Mouse (Mus musculus) testis, adult 2 months (tissue): ENCODE data around the gene Lztfl1. TPM values are rescaled to one million over a fixed set of nuclear protein-coding genes. Genes with fewer than 3 reads are reported as not detected.
A peak's percentile ranks its signal among the peaks of the same experiment; 100 is the strongest.

Source experiments
- H3K27ac ChIP-seq: fragments of 200-500 bp; 2 replicates; pipeline ENCODE4 v1.5.1; 2012; ENCODE audit warnings: low read depth, low read length; ENCODE audit not compliant: control insufficient read depth, insufficient read depth
- H3K27me3 ChIP-seq: fragments of 200-500 bp; 2 replicates; pipeline ENCODE4 v1.6.1; 2012; ENCODE audit warnings: mild to moderate bottlenecking, low read length, moderate library complexity; ENCODE audit not compliant: control insufficient read depth, insufficient read depth
- H3K36me3 ChIP-seq: fragments of 200-500 bp; 2 replicates; pipeline ENCODE4 v1.6.1; 2012; ENCODE audit warnings: mild to moderate bottlenecking, low read length; ENCODE audit not compliant: control insufficient read depth, insufficient read depth
- H3K4me1 ChIP-seq: fragments of 200-500 bp; 2 replicates; pipeline ENCODE4 v1.6.1; 2012; ENCODE audit warnings: low read length; ENCODE audit not compliant: control insufficient read depth, insufficient read depth
- H3K4me3 ChIP-seq: fragments of 200-500 bp; 2 replicates; pipeline ENCODE4 v1.5.1; 2012; ENCODE audit warnings: low read depth, mild to moderate bottlenecking, low read length, moderate library complexity, mixed read lengths; ENCODE audit not compliant: control insufficient read depth
- CTCF ChIP-seq: fragments of 200-500 bp; IDR thresholded peaks from 2 replicates; pipeline ENCODE4 v1.5.1; 2012; ENCODE audit warnings: low read depth, mild to moderate bottlenecking, inconsistent platforms, low read length, moderate library complexity; ENCODE audit not compliant: control insufficient read depth, insufficient read depth, insufficient replicate concordance
- POLR2A ChIP-seq: fragments of 200-500 bp; IDR thresholded peaks from 2 replicates; pipeline ENCODE4 v1.6.1; 2012; ENCODE audit warnings: low read depth, mild to moderate bottlenecking, inconsistent platforms, low read length, moderate library complexity; ENCODE audit not compliant: control insufficient read depth
- polyA plus RNA-seq: library from polyadenylated mRNA; depleted of rRNA; stranded (reverse); fragments of >200 nt; gene quantifications from 2 replicates; pipeline ENCODE4 v1.2.3, GENCODE M21; 2012; rRNA removed

The Lztfl1 gene
- 28.6 and 35.9 TPM in 2 replicates for polyA plus RNA-seq

GRCm38 (mm10) chr9:123717186-123718008 is at the start of gene Lztfl1:
Gene Lztfl1, minus strand, starts transcription at chr9:123717697.
- H3K27me3 ChIP-seq, result no peaks in the 10 kb centered on the region
- peak within 1 kb of the TSS; percentile 97 for H3K4me3 ChIP-seq
- H3K27ac ChIP-seq, result peak within 1 kb of the TSS; percentile 95
- H3K4me1 ChIP-seq, result peaks cover 2% of the 10 kb centered on the region
- no peaks in the 10 kb centered on the region for H3K36me3 ChIP-seq
- no peak for TF ChIP-seq CTCF
- peak; percentile 87; the same call in 1 of the 2 replicates for TF ChIP-seq POLR2A

DNA sequence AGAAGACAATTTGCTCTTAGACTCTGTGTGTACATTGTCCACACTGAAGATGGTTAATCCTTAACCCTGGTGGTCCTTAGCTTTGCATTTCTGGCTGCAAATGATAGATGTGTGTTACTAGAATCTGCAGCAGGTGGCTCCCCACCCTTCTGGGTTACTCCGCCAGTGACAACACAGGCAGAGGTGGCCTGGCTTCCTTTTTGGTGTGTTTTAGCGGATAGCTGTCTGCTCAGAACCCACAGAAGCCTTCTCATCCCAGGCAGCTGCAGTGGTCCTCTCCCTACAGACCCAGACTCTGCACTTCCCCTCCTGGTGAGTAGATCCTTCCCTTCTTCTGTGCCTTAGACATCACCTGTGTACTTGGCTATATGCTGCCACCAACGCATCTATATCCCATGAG is 49.5 kb upstream of the Lztfl1 start:
- Histone ChIP-seq H3K27ac (no peak overlapping the region), H3K27me3 (no peaks in the 10 kb centered on the region), H3K4me1 (no peaks in the 10 kb centered on the region), H3K4me3 (no peak overlapping the region), H3K36me3 (no peaks in the 10 kb centered on the region)
- TF ChIP-seq CTCF (no peak), POLR2A (no peak)

DNA sequence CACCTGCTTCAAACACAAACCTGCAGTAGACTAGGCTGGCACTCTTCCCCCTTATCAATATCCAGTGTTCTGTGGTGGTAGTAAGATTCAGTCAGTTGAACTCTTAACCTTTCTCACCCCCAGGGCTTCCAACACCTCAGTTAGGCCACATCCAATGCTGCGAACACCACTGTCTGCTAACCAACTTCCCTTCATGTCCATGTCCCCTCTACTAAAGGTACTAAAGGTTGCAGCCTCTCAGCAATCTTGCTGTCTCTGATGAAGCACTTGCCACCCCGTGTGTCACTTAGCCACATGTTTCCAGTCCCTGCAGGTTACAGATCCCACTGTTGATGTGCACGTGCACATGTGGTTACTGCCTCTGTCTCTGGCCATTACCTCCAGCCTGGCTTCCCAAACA is 46.3 kb upstream of the Lztfl1 start:
- Histone ChIP-seq H3K27ac (no peak overlapping the region), H3K27me3 (no peaks in the 10 kb centered on the region), H3K4me3 (no peak overlapping the region), H3K36me3 (no peaks in the 10 kb centered on the region), H3K4me1 (no peaks in the 10 kb centered on the region)
- TF ChIP-seq CTCF (no peak), POLR2A (no peak)

DNA sequence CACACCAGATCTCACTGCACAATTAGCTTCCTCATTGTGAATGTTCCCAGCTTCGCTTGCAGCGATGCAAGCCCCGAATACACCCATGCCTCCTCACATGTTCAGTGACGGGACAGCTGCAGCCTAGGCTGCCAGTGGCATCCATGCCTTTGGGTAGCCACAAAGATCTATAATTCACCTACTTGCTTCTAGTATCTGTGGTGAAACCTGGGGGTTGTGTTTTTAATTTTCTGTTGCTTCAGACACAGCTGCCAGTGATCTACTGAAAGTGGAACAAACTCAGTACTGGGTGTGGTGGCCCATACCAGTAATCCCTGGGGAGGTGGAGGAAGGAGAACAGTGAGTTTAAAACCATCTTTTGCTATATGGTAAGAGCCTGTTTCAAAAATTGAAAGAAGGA is 45.4 kb upstream of the Lztfl1 start:
- Histone ChIP-seq H3K27me3 (no peaks in the 10 kb centered on the region), H3K4me1 (no peaks in the 10 kb centered on the region), H3K4me3 (no peak overlapping the region), H3K27ac (no peak overlapping the region), H3K36me3 (no peaks in the 10 kb centered on the region)
- TF ChIP-seq CTCF (no peak), POLR2A (no peak)

GRCm38 (mm10) chr9:123760806-123761205 is 43.3 kb upstream of the Lztfl1 start:
- no peaks in the 10 kb centered on the region for H3K36me3 ChIP-seq
- H3K4me3 ChIP-seq, result no peak overlapping the region
- no peak overlapping the region for H3K27ac ChIP-seq
- TF ChIP-seq CTCF, result no peak
- TF ChIP-seq POLR2A, result no peak
- no peaks in the 10 kb centered on the region for H3K27me3 ChIP-seq
- H3K4me1 ChIP-seq, result no peaks in the 10 kb centered on the region

DNA sequence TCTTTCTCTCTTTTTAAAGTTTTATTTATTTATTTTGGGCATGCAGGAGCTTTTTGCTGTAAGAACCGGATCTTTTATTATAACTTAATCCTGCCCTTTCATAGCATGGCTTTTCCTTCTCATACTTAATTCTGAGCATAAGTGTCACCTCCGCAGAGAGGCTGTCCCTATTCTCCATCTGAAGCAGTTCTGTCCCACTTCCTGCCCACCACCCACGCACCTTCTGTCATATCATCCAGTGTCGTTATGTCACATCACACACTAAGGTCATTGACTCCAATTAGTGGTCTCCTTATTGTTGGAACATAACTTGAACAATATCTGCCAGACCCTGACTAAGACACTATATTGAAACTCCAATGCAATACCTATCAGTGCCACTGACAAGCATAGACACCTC is 41.1 kb upstream of the Lztfl1 start:
- H3K27ac ChIP-seq, result no peak overlapping the region
- no peaks in the 10 kb centered on the region for H3K27me3 ChIP-seq
- H3K4me1 ChIP-seq, result no peaks in the 10 kb centered on the region
- no peak for TF ChIP-seq CTCF
- no peak for TF ChIP-seq POLR2A
- H3K36me3 ChIP-seq, result no peaks in the 10 kb centered on the region
- H3K4me3 ChIP-seq, result no peak overlapping the region

DNA sequence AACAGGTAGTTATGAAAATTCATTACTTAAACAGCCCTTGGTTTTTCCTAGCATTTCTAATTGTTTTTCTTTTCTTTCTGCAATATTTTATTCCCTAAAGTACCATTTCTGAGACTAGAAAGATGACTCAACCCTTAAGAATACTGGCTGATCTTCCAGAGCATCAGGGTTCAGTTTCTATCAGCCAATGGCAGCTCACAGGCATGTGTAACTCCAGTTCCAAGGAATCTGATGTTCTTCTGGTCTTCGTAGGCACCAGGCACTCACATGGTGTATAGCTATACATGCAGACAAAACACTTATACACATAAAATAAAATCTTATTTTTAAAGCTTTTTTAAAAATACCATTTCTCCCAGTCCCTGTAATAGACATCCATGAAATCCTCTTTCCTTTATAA is 40.7 kb upstream of the Lztfl1 start:
- Histone ChIP-seq H3K4me1 (no peaks in the 10 kb centered on the region), H3K27ac (no peak overlapping the region), H3K36me3 (no peaks in the 10 kb centered on the region), H3K27me3 (no peaks in the 10 kb centered on the region), H3K4me3 (no peak overlapping the region)
- no peak for TF ChIP-seq POLR2A
- no peak for TF ChIP-seq CTCF

DNA sequence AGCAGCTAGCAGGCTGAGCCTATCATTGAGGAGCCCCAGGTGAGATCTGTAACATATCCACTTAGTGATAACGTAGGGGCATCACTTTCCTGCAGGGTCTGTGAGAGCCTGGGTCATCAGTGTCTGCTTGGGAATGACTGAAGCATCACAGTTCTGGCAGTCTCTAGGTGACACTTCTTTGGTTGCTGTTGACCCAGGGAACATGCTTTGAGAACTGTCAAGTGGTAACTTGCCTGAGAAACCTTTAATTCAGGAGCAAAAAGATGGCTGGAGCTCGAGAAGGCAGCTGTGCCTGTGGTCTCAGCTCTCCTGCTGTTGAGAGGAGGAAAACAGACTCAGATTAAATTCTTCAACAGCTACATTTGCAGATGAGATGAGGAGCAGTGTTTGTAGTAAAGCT is 39.8 kb upstream of the Lztfl1 start:
- Histone ChIP-seq H3K4me3 (no peak overlapping the region), H3K36me3 (no peaks in the 10 kb centered on the region), H3K27me3 (no peaks in the 10 kb centered on the region), H3K4me1 (no peaks in the 10 kb centered on the region), H3K27ac (no peak overlapping the region)
- TF ChIP-seq POLR2A, result no peak
- TF ChIP-seq CTCF, result no peak
